Mouse (Mus musculus) liver, embryonic 11.5 days (tissue): ENCODE results near the gene Dpep3. TPM values are rescaled to one million over a fixed set of nuclear protein-coding genes. Genes with fewer than 3 reads are reported as not detected.
A peak's percentile ranks its signal among the peaks of the same experiment; 100 is the strongest.

Source experiments
- ATAC-seq: fragments of 200-750 bp; cut with Nextera tagmentation; replicated peaks from 2 replicates; pipeline ENCODE4 v1.8.0; 2017; ENCODE audit warnings: moderate number of reproducible peaks, mild to moderate bottlenecking, moderate TSS enrichment, moderate library complexity; ENCODE audit not compliant: low FRiP score
- DNase-seq: peaks from one replicate; pipeline ENCODE4 v3.0.0-alpha.2; 2017; ENCODE audit warnings: low spot score
- H3K27ac ChIP-seq: fragments of 300-500 bp; sonication (generic); 2 replicates; pipeline ENCODE4 v1.5.1; 2014; ENCODE audit warnings: mild to moderate bottlenecking, low read depth, low read length, control low read depth
- H3K27me3 ChIP-seq: fragments of 300-500 bp; sonication (generic); replicated peaks from 2 replicates; pipeline ENCODE4 v1.6.1; 2014; ENCODE audit warnings: low read length, mixed read lengths; ENCODE audit not compliant: control insufficient read depth, insufficient read depth
- H3K36me3 ChIP-seq: fragments of 300-500 bp; sonication (generic); 2 replicates; pipeline ENCODE4 v1.6.1; 2014; ENCODE audit warnings: mild to moderate bottlenecking, low read length, moderate library complexity, mixed read lengths; ENCODE audit not compliant: control insufficient read depth, insufficient read depth
- H3K4me1 ChIP-seq: fragments of 300-500 bp; sonication (generic); replicated peaks from 2 replicates; pipeline ENCODE4 v1.6.1; 2014; ENCODE audit warnings: low read length, mixed read lengths; ENCODE audit not compliant: control insufficient read depth, insufficient read depth
- H3K4me2 ChIP-seq: fragments of 300-500 bp; sonication (generic); 2 replicates; pipeline ENCODE4 v1.6.1; 2014; ENCODE audit warnings: mild to moderate bottlenecking, control low read depth, moderate library complexity
- H3K4me3 ChIP-seq: fragments of 300-500 bp; sonication (generic); 2 replicates; pipeline ENCODE4 v1.5.1; 2014; ENCODE audit warnings: low read depth, low read length, control low read depth
- H3K9ac ChIP-seq: fragments of 300-500 bp; sonication (generic); 2 replicates; pipeline ENCODE4 v1.6.1; 2014; ENCODE audit warnings: low read depth, low read length, control low read depth
- H3K9me3 ChIP-seq: fragments of 300-500 bp; sonication (generic); 2 replicates; pipeline ENCODE4 v1.6.1; 2016; ENCODE audit warnings: low read length, inconsistent platforms, mixed read lengths; ENCODE audit not compliant: control insufficient read depth
- WGBS: fragments of 180-500 bp; shearing (Covaris S2); extraction: QIAGEN DNeasy Blood & Tissue Kit; methylation state at CpG from one replicate; pipeline ENCODE4 v1.1.7; 2014; 5-methylcytosine and 5-hydroxymethylcytosine counted together
- polyA plus RNA-seq: library from polyadenylated mRNA; unstranded; fragments of >200 nt; fragmentation: Nextera tagmentation; extraction: Ambion mirVana; gene quantifications from 2 replicates; pipeline ENCODE4 v1.2.1, GENCODE M21; 2014

Gene Dpep3
- polyA plus RNA-seq, 1 experiment from 2014 or later = not detected

DNA sequence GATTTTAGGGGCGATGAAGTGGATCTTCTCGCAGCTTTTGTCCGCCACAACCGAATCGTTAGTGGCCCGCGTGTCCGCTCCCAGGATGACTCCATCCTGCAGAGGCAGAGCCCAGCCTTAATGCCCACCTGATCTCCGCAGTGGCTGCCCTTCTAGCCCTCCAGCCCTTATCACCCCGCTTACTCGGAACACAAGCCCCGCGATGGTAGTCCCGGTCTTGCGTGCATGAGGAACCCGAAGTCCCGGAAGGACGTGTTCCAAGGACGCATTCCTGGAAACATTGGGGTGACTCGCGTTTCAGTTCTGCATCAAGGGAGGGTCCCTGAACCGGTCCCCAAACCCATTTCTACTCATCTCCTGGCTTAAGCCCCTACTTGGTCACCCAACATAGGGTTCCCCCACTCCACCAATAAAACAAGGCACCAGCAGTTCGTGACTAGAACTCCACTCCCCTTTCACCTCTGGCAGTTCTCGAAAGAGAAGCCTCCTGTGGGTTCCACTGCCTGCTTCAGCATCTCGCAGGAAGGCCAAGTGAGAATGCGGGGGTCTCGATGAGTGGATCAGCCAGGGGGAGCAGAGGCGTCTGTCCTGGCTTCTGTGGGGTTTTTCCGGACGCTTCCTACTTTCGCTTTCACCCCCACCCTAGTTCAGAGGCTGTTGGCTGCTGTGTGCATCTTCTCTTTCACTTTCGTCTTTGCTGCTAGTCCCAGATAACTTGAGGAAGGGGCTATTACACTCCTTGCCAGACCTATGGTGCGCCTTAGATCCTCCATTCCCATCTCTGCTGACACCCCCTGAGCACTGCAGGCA, 41.5 kb downstream of the Dpep3 start:
- under 1% methylated on average over 33 of the region's 33 CpGs for WGBS
- DNase-seq = peak; percentile 67
- peak overlapping the region; percentile 84 for H3K27ac ChIP-seq
- peak overlapping the region; percentile 85 for H3K4me3 ChIP-seq
- H3K9me3 ChIP-seq = no peaks in the 10 kb centered on the region; the same call in 1 of the 2 replicates
- H3K4me2 ChIP-seq = peak overlapping the region; percentile 92
- H3K4me1 ChIP-seq = peaks cover 28% of the 10 kb centered on the region
- H3K27me3 ChIP-seq = no peaks in the 10 kb centered on the region
- peak; percentile 14; the same call in 1 of the 2 replicates for ATAC-seq
- H3K36me3 ChIP-seq = peaks cover 18% of the 10 kb centered on the region
- H3K9ac ChIP-seq = peak overlapping the region; percentile 78

DNA sequence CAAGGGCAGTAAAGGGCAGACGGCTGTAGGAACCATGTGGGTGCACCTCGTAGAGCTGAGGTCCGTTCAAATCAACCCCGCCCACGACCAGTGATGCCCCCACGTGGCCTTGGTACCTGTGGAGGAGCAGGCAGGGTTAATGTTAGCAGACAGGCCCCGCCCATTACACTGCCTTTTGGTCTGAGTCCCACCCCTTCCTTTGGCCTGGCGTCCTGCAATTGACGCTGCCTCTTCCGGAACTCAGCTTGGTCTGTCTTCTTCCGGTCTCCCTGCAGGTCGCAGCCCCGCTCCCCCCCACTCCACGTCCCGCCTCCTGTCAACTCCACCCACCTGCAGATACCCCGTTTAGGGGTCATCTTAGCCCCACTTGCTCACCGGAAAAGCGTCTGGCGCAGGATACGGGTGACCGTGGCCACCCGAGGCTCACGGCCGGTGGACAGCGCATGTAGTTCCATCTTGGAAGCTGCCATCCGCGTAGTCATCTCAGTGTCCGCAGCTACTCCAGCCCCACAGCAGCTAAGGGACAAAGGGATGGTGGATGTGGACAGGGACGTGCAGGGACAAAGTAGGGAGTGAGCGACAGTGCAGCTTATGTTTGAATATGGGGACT, 42.3 kb downstream of the Dpep3 start:
- H3K36me3 ChIP-seq = peaks cover 20% of the 10 kb centered on the region

DNA sequence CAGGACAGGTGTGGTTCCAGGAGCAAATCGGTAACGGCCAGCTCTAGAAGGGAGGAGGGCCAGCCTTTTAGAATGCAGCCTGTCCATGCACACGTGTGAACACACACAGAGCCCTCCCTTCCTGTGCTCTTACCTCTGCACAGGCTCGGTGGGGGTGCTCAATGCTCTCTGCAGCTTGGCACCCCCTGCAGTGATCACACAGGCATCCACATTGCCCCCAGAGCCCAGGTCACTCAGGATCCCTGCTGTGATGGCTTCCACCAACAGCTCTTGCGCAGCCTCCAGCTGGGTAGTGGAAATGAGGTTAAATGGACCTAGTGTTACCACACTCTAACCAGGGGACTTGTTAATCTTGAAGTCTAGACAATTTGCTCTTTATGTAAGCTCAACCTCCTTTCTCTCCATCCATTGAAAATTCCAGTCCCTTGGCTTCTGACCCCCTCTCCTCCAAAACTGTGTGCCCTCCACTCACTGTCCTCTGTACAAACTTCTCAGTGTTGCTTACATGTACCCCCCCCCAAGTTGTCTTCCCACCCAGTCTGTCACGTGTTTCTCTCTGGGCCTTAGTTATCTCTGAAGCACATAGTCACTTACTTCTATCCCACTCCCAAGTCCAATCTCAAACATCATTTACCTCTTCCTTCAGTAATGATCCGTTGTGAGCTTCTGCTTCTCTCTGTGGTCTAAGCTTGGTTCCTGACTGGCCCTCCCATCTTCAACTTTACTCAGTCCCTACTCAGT, 43.2 kb downstream of the Dpep3 start:
- peak overlapping the region; percentile 90 for H3K27ac ChIP-seq
- H3K4me1 ChIP-seq = peaks cover 28% of the 10 kb centered on the region
- ATAC-seq (0 out of 2 replicates have a peak, but pooled peaks have one; percentile 10), DNase-seq (no peak)
- peak overlapping the region; percentile 92 for H3K4me2 ChIP-seq
- H3K9me3 ChIP-seq = no peaks in the 10 kb centered on the region; the same call in 1 of the 2 replicates
- H3K36me3 ChIP-seq = peaks cover 12% of the 10 kb centered on the region
- WGBS = 24% methylated on average over 7 of the region's 7 CpGs
- peak overlapping the region; percentile 78 for H3K9ac ChIP-seq
- H3K27me3 ChIP-seq = no peaks in the 10 kb centered on the region
- H3K4me3 ChIP-seq = peak overlapping the region; percentile 85

More for the DNA sequence above, 42.3 kb downstream of the Dpep3 start:
- Histone ChIP-seq H3K9me3 (no peaks in the 10 kb centered on the region; the same call in 1 of the 2 replicates), H3K27ac (peak overlapping the region; percentile 90), H3K4me1 (peaks cover 28% of the 10 kb centered on the region), H3K9ac (peak overlapping the region; percentile 78), H3K4me3 (peak overlapping the region; percentile 85), H3K27me3 (no peaks in the 10 kb centered on the region), H3K4me2 (peak overlapping the region; percentile 92)
- ATAC-seq = peak; percentile 83
- WGBS = 1% methylated on average over 30 of the region's 30 CpGs
- peak; percentile 86 for DNase-seq

DNA sequence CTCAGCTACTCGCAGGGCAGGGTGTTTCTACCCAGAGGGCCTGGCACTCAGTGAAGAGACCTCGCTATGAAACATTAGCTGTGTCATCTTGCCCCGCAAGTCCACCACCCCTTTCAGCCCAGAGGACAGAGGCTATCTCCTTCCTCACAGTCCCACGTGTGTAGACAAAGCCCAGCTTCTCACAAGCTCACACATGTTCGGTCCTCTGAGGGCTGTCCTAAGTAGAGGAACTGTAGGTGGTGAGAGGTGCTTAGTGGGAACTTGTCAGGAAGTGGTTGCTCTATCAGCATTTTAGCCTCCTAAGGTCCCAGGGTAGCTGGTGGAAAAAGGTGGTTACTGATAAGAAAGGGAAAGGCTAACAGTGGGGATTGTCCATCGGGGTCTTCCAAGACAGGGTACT, 44.1 kb downstream of the Dpep3 start:
- H3K4me3 ChIP-seq = peak overlapping the region; percentile 85
- peak overlapping the region; percentile 90 for H3K27ac ChIP-seq
- no peaks in the 10 kb centered on the region; the same call in 1 of the 2 replicates for H3K9me3 ChIP-seq
- DNase-seq = no peak
- peaks cover 14% of the 10 kb centered on the region for H3K36me3 ChIP-seq
- 35% methylated on average over 6 of the region's 6 CpGs for WGBS
- H3K9ac ChIP-seq = peak overlapping the region; percentile 78
- H3K4me2 ChIP-seq = peak overlapping the region; percentile 92
- H3K4me1 ChIP-seq = peaks cover 28% of the 10 kb centered on the region
- no peaks in the 10 kb centered on the region for H3K27me3 ChIP-seq
- no peak for ATAC-seq

DNA sequence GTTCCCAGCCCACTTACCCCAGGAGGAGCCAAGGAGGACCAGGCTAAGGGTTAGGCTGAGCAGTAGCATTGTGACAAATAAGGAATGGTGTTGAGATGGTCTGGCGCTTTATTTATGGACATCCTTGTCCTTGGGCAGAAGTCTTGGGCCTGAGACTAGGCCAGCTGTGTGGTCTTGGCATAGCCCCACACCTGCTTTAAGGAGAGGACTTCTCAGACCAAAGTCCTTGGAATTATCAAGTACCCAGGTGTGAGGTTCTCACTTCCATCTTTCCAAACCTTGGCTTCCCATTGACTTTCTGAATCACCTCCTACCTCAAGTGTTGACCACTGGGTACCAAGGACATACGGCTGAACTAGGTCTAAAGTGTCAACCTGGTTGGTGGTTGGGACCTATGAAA, 45.5 kb downstream of the Dpep3 start, which contains the start of gene Ctrl:
Gene Ctrl (minus strand): TSS at position 101 of the 400 bp plus-strand sequence.
- H3K4me3 ChIP-seq = no peak within 1 kb of the TSS
- H3K9me3 ChIP-seq = no peaks in the 10 kb centered on the region
- H3K4me1 ChIP-seq = peaks cover 28% of the 10 kb centered on the region
- no peak within 1 kb of the TSS for H3K9ac ChIP-seq
- ATAC-seq = no peak
- no peak for DNase-seq
- no peaks in the 10 kb centered on the region for H3K27me3 ChIP-seq
- 87% methylated on average over 2 of the region's 2 CpGs for WGBS
- H3K36me3 ChIP-seq = peaks cover 9% of the 10 kb centered on the region; the same call in 1 of the 2 replicates
- H3K27ac ChIP-seq = no peak within 1 kb of the TSS
- H3K4me2 ChIP-seq = no peak within 1 kb of the TSS

DNA sequence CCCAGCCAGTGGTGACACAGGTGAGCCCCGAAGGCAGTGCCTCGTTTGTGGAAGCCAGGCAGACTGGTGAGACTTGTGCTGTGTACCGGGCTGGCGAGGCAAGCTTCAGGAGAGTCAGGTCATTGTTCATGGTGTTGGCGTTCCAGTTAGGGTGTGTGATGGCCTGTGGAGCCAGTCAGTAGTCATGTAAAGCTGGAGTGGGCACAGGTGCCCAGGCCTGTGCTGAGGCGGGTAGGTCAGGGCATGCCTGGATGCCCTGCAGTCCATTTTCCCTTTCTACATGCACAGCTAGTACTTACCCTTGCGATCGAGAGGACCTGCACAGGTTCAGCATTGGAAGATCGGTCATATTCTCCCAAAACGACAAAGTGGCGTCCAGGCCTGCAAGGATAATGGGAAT, 46.7 kb downstream of the Dpep3 start:
- H3K9me3 ChIP-seq = no peaks in the 10 kb centered on the region
- H3K4me2 ChIP-seq = no peak overlapping the region
- no peak overlapping the region for H3K9ac ChIP-seq
- ATAC-seq = no peak
- peaks cover 19% of the 10 kb centered on the region for H3K4me1 ChIP-seq
- no peak overlapping the region for H3K27ac ChIP-seq
- H3K27me3 ChIP-seq = no peaks in the 10 kb centered on the region
- WGBS = 88% methylated on average over 11 of the region's 11 CpGs
- no peak overlapping the region for H3K4me3 ChIP-seq
- DNase-seq = no peak
- H3K36me3 ChIP-seq = peaks cover 9% of the 10 kb centered on the region; the same call in 1 of the 2 replicates

DNA sequence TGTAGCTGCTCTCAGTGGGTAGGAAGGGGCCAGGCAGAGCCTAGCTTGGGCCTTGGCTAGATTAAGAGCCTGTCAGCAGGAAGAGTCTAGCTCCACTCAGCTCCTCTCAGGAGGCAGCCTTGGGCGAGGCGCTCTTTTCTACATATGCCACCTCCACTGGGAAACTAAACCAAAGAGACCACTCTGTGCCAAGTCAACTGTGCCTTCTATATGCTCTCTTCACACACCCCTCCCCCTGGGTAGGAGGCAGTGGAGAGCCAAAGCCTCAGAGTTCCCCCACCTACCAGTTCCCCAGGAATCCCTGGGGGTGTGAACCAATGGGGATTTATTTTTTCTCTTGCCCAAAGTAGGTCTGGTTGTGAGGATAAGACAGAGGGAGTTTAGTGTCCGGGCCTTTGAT, 48.0 kb downstream of the Dpep3 start:
- DNase-seq (no peak), ATAC-seq (no peak)
- Histone ChIP-seq H3K4me2 (no peak overlapping the region), H3K4me3 (no peak overlapping the region), H3K27me3 (no peaks in the 10 kb centered on the region), H3K27ac (no peak overlapping the region), H3K4me1 (peaks cover 14% of the 10 kb centered on the region), H3K9me3 (no peaks in the 10 kb centered on the region), H3K36me3 (peaks cover 9% of the 10 kb centered on the region; the same call in 1 of the 2 replicates), H3K9ac (no peak overlapping the region)
- WGBS = 89% methylated on average over 3 of the region's 3 CpGs

DNA sequence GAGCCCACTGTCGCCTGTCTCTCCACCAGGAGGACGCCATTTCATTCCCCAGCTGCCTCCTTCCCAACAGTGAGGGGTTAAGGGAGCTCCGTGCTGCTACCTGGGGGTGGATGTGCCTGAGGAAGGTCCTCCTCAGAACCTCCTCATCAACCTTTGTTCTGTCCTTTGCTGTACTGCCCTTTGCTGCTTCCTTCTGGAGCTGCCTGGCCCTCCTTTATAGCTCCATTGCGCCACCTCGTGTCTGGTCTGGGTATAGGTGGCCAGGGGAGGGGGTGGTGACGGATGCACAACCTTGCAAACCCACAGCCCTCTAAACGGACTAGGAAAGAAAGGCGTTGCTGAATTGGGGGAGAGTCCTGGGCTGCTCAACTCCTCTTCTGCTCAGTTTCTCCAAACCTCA, 48.6 kb downstream of the Dpep3 start:
- Histone ChIP-seq H3K27ac (no peak overlapping the region), H3K4me1 (peaks cover 7% of the 10 kb centered on the region), H3K4me3 (no peak overlapping the region), H3K9ac (no peak overlapping the region), H3K36me3 (peaks cover 9% of the 10 kb centered on the region; the same call in 1 of the 2 replicates), H3K4me2 (no peak overlapping the region), H3K27me3 (no peaks in the 10 kb centered on the region), H3K9me3 (no peaks in the 10 kb centered on the region)
- peak; percentile 35 for ATAC-seq
- DNase-seq = peak; percentile 82
- WGBS = 18% methylated on average over 8 of the region's 8 CpGs
